Mouse (Mus musculus) testis, postnatal 14 days (tissue): Measurements from ENCODE around the gene Olfr221.
"Not testable (repeated sequence)": the region's sequence is repeated elsewhere in the genome, so short reads cannot be mapped to it uniquely, and the experiment has no call there.

Experiments
- DNase-seq: peaks from one replicate; pipeline ENCODE4 v3.0.0; 2021; ENCODE audit warnings: low spot score

The Olfr221 gene

DNA sequence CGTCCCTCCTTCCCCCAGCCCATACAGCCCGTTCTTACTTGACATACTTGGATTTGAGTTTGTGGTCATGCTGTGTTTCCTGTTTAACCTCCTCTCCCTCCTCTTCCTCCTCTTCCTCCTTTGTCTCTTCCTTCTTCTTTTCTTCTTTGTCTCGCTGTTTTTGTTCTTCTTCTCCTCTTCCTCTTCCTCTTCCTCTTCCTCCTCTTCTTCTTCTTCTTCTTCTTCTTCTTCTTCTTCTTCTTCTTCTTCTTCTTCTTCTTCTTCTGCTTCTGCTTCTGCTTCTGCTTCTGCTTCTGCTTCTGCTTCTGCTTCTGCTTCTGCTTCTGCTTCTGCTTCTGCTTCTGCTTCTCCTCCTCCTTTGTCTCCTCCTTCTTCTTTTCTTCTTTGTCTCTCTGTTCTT, at the start of gene Olfr221:
Gene Olfr221 (minus strand): TSS at position 101 of the 400 bp plus-strand sequence.
- DNase-seq, result not testable (repeated sequence)

DNA sequence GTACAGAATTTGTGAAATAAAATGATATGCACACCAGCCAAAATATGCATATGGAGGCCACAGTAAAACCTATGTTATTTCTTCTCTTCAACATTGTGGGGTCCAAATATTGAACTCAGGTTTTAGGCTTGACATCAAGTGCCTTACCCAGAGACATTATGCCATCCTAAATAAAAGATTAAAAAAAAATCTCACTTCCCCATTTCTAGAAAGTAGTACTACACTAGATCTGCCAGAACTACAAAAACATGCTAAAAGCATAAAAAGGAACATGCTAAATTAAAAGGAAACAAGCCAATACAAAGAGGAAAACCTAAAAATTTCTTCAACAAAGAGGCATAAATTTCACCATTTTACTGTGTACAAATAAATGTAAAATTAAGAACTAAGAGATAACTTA, 40.8 kb upstream of the Olfr221 start:
- DNase-seq, result no peak

DNA sequence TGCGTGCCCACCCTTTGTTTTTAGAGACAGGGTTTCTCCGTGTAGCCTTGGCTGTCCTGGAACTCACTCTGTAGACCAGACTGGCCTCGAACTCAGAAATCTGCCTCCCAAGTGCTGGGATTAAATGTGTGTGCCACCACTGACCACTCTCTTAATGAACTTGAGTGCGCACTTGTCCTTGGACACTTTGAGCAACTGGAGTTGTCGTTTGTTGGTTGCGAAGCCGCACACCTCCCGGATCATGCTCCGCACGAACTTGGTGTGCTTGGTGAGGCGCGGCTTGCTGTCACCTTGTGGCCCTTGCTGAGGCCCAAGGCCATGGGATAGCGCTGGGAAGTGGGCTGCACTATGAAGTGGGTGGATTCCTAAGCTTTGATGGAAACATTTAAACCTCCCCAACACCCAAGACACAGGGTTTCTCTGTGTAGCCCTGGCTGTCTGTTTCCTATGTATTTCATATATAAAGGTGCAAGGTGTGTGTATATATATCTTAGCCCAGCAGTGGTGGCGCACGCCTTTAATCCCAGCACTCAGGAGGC, 29.4 kb upstream of the Olfr221 start:
- DNase-seq, result no peak

DNA sequence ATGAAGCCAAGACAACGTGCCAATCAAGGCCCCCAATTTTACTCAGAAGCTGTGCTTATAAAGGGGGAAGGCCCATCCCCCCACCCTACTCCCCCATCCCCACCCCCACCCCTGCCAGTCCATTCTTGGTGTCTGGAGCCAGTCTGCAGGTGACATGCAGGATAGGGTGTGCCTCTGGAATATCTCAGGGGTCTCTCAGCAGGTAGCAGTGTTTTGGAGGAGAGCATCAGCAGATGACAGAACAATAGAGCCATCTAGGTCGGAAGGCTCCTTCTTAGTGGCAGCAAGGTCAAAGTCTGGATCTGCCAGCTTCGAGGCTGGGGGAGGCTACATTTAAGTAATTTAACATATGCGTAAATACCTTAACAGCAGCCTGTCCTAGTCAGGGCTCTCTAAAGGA, 23.9 kb upstream of the Olfr221 start:
- DNase-seq, result no peak

DNA sequence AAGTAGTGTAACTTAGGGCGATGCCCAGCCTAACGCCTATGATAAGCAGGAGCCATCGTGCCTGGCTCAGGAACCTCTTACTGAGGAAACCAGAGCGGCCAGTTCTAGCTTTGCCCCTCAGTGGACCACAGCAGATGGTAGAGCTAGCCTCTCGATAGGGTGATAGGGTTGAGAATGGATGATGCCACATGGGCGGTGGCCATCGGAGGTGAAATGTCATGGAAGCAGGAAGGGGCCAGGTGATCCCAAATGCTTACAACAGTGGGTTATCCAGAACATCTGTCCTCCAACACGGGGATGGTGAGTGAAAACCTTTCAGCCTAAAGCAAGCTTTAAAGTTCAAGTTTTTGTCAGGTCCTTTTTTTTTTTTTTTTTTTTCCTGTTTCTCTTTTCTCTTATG, 19.5 kb upstream of the Olfr221 start:
- no peak for DNase-seq

DNA sequence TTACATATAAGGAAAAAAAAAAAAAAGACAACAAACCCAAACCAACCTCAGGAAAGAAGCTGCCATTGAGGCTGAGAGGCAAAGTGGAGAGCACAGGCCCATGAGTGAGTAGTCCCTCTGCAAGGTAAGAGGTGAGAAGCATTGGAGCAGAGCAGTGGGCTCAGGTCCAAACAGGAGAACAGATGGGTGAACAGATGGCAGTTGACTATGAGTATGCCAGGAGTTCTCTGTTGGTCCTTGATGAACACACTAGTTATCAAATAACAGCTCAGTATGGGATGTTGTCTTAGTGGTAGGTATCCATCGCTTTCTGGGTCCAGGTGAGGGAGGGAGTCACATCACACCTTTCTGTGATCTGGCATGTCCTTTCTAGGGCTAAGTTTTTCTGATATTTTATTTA, 18.5 kb upstream of the Olfr221 start:
- no peak for DNase-seq

DNA sequence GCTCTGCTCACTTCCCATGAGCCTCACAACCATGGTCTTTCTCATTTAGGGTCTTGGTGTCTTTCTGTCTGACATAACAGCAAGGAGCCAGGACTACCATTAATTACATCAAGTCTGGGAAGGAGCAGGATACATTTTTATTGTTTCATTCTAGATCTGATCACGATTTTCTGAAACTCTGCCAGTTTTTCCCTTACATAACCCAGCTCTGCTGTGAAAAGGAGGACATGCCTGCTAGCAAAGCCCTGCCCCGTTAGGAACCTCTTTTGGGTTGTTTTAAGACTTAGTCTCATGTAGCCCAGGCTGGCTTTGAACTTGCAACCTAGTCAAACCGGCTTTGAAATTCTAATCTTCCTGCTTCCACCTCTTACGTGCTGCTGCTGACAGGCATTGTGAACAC, 17.7 kb upstream of the Olfr221 start:
- DNase-seq, result no peak

DNA sequence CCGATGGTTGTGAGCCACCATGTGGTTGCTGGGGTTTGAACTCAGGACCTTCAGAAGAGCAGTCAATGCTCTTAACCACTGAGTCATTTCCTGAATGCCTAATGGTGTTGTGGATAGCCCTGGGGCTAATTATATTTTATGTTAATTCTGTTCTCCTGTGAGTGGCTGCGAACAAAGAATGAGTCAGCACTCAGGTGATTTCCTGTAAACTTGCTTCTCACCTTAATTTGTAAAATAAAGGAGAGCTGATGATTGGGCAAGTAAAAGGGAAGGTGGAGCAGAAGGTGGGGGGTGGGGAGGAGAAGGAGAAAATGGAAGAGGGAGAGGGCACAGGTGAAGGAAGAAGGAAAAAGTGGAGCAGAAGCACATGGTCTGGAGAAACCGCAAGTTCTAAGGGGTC, 10.5 kb upstream of the Olfr221 start:
- not testable (repeated sequence) for DNase-seq

DNA sequence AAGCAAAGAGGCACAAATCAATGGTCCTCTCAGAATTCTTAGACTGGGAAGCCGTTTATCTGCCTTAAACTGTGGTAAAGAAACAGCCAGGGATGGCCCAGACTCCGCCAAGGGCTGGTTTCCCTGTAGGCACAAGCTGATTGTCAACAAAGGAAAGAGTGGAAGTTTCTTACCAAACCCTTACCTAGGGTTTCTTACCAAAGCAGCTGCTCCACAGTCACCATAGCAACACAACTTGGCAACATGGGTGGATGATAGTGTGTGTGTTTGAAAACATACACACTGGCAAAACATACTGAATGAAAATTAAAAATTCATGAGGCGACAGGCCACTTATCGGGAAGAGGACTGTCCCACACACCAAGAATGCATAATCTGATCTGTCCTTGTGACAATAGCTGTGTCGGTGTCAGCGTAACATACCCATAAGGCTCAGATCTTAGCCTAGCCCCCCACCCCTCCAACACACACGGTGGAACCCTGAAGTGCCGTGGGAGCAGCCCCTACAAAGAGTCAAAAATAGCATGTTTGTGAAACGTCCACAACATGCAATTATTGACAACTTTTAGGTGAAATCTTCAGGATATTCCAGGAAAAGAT, 3.8 kb upstream of the Olfr221 start:
- no peak for DNase-seq

DNA sequence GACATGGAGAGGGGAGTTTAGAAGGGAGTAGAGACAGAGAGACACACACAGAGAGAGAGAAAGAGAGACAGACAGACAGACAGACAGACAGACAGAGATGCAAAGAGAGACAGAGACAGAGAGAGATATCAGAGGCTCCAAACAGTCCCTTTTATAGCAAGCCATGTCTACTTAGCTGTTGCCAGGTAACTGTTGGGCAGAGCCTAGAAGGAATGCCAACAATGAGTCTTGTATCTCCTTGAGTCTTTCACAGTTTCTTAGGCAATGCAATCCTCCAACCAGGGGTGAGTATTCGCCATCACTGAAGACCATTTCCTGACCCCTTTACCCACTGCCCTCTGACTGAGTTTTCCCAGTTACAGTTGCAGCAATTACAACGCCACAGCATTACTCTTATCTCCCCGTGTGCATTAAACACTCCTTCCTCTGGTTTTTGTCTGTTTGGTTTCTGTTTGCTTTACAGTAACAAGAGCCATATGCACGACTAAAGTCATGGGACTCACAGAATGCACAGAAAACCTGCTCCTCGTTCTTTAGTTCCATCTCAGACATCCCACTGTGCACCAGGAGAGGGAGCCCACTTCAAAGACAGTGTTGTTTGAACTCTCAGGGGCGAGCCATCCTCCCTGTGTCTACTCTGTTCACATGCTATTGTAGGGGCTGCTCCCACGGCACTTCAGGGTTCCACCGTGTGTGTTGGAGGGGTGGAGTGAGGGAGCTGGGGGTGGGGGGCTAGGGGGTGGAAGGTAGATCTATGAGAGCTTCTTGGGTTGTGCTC, 2.8 kb upstream of the Olfr221 start:
- DNase-seq, result no peak

DNA sequence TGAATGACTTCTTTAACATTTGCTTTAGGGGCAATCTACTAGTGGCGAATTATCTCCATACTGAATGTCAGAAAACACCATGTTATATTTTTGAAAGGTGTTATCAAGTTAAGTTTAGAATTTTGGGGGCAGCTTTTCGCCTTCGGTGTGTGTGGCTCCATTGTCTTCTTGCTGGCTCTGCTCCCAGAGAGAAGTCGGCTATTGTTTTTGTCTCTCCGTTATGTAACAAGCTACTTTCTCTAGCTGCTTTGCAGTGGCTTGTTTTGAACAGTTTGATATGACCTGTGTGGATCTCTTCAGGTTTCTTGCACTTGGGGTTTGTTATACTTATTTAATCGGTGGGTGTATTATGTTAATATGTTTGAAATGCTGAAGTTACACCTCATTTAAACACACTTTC, 1.2 kb upstream of the Olfr221 start:
- DNase-seq, result peak; percentile 24

DNA sequence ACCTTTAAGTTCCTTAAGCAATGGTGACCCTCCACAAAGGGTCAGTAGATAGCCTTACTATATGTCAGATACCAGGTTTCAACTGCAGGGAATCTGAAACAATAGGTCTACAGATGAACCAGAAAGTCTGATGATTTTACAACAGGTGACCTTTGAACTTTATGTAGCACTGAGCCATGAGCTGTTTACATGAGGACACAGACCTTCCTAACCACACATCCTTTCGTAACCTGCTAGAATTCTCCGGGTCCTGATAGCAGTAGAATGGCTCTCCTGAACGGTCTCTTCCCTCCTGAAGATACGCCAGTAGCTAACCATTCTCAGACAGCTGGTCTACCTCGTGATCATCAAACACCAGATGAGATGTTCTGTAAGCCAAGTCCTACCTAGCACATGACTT, 2.9 kb downstream of the Olfr221 start:
- DNase-seq, result no peak

DNA sequence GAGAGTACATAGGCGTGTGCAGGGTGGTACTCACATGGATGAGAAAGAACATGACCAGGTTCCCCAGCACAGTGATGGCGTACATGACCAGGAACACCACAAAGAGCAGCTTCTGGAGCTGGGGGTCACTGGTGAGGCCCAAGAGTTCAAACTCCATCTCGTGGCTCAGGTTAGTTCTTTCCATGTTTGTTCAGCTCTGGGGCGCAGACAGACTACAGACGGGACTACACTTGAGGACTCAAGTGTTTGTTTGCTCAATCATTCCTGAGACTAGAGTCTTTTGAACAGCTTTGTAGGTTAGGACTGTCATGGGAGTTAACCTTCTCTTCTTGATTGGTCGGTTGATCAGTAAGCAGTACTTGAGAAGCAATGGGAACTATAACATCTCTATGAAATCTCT, 6.3 kb downstream of the Olfr221 start:
- DNase-seq, result no peak

DNA sequence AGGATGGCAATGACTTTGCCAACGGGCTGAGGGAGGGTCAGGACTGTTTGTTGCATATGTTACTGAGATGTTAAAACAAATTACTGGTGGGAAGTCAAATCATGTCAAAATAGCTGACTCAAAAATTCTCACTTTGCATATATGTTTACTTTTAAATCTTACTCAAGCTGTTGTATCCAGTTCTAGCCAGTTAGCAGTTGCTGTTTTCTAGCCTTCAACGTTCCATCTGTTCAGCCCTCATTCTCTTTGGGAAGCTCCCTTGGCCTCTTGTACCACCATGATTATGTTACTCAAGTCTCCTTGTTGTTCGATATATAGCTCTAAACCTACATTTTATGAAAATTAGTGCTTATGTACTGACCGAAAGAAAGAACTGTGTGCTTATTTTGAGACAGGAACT, 15.9 kb downstream of the Olfr221 start:
- no peak for DNase-seq

DNA sequence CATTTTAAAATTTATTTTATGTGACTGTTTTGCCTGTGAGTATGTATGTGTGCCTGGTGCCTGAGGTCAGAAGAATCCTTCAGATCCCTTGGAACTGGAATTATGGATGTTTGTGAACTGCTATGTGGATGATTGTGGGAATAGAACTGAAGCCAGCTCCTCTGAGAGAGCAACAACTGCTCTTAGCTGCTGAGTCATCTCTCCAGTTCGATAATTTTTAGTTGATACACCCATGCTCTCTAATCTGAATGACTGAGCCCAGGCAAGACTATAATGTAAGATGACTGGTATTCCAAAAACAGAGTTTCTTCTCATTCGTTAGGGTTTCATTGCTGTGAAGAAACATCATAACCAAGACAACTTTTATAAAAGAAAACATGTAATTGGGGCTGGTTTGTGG, 18.1 kb downstream of the Olfr221 start:
- no peak for DNase-seq

DNA sequence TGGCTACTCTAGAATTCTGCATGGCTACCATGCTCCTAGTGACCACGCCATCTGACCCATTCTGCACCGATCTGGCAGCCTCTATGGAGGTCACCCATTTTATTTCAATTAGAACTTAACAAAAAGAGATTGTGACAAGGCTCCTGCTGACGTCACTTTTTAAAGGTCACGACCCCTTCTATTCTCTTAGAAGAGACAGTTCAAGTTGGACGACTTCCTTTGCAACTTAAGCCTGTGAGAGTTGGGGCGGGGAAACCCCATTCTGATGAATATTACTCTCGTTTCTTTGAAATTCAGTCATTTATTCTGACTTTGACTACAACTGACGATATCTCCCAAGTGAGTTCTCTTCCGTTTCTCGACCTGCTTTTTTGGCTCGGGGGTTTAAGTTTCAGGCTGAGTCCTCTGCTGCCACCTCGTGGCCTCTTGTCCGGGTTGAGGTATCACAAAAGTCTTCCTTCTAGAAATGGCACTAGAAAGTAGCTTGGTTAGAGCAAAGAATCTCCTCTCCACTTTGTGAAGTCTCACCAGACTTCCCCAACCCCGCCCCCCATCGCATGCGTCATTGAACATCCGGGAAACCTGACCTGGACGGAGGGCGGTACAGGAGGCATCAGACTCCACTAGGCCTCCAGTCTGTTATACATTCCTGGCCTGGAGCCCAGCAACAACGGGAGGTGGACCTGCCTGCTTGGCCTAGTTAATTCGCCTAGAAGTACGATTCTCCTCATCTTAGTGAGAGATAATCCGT, 19.4 kb downstream of the Olfr221 start:
- DNase-seq, result peak; percentile 88

DNA sequence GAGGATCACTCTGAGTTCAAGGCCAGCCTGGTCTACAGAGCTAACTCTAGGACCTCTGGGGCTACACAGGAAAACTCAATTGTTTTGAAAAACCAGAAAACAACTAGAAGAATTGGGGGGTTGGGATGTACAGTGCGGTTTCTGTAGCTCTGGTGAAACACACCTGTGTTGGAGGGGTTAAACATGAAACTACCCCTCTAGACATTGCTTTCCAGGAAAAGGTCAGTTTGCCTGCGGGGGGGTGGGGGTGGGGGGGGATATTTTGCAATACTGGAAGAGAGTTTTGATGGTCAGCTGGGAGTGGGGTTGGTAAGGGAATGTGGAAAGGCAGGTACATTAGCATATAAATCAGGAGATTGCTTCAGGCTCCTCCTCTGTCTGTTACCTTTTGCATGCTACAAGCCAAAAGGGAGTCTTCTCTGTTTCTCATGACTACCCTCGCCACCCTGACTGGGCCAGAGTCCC, 20.0 kb downstream of the Olfr221 start:
- no peak for DNase-seq

DNA sequence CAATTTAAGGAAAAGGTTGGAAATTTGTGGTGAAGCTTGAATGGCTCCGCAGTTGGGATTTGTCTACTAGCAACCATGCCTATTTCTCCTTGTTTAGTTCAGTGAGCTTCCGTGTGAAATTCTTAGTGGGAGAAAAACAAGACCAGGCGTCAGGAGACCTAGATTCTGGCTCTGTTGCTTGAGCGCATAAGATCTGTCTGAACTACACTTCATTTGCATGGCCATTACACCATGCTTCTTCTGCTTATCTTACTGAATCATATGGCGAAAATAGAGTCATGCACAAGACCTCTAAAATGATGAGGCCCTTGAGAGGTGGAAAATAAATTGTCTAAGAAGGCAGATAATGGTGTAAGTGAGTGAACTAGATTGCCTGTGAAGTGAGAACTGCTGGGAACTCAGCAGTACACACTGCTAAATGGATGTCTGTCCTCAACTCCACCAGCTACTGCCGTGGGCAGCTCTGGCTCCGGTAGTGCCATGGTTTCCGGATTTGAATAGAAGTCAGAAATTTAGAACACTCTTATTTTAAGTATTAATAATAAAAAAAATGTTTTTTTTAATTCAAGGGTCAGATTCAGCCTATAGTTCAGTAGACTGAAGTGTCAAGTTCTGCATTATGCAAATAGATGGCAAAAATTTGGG, 20.6 kb downstream of the Olfr221 start:
- no peak for DNase-seq

DNA sequence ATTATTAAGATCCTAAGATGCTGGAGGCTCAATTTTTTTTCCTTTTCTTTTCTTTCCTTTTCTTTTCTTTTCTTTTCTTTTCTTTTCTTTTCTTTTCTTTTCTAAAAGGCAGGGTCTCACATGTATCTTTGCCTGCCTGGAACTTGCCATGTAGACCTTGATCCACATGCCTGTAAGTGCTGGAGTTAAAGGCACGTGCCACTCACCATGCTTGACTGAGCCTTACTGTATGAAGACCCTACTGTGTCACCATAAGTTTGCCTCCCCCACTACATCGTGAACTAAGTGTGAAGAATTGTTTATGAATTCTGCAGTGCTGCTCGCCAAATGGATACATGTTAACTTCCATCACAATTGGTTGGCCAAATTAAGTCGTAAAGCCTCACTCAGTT, 21.1 kb downstream of the Olfr221 start:
- no peak for DNase-seq

DNA sequence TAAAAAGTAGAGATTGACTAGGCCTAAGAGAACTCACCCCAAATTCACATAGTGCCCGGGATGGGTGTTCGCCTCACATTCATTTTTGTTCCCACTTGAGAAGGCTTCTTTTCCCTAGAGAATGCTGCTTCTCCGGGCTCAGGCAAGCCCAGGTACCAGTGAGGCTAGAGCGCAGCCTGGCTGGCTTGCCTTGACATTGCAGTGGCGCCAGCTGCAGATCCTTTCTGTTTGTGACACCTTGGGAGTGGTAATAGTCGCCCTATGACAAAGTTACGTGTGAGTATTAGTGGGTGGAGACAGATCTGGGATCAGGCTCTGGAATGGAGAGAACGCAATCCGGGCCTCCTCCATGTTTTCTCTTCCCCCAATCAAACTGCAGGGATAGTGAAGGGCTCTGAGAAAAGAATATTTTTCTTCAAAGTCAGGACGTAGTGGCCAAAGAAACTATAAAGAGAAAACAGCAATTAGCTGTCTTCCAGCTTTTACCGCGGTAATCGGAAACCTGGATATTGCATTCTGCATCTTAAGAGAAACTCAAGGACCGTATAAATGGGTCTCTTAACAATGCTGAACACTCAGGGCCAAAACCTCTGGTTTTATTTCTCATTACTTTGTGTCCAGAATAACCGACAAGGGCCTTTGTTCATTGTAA, 21.6 kb downstream of the Olfr221 start, which contains the start of gene Zfp219:
Gene Zfp219 (minus strand): TSS at position 248 of the 652 bp plus-strand sequence.
- DNase-seq, result peak; percentile 74

DNA sequence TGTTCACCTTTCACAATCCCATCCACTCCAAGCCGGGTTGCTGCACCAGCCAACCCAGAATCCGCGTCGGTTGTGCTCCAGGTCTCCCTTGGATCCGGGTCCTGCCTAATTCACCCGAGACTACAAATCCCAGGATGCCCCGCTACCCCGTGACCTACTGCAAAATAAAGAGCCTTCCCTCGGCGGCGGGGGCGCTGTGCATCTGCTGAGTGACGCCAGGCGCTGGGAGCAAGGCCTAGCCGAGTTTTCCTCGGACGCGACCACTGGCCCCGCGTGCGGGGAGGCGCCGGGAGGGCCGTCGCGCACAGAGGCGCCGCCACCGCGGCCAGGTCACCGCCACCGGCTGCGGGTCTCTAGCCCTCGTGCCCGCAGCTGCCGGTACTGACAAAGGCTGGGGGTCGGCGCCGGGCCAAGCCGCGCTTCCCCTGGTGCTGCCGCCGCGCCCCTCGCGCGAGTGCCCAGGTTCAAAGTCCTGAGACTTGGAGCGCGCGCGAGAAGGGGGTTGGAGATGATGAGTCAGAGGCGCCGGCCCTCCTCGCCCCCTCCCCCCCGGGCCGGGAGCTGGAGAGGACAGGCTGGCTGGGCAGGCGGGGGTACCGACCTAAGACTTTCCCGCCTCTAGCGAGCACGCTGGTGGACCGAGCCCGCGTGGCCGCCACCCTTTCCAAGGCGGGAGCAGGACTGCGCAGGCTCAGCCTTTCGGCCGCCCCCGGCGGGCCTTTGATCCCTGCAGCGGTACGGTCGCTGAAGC, 22.5 kb downstream of the Olfr221 start:
- DNase-seq, result peak; percentile 96
